Mouse (Mus musculus) midbrain, embryonic 12.5 days (tissue): ENCODE measurements around the gene Cd22. TPM values are rescaled to one million over a fixed set of nuclear protein-coding genes. Genes with fewer than 3 reads are reported as not detected.
"Not testable (repeated sequence)": the region's sequence is repeated elsewhere in the genome, so short reads cannot be mapped to it uniquely, and the experiment has no call there.

Experiments used
- ATAC-seq: fragments of 200-750 bp; cut with Nextera tagmentation; 2 replicates; pipeline ENCODE4 v1.8.0; 2017; ENCODE audit warnings: low read depth, moderate TSS enrichment, moderate library complexity; ENCODE audit not compliant: low FRiP score
- H3K27ac ChIP-seq: fragments of 300-500 bp; sonication (generic); replicated peaks from 2 replicates; pipeline ENCODE4 v1.5.1; 2016; ENCODE audit warnings: mild to moderate bottlenecking
- H3K27me3 ChIP-seq: fragments of 300-500 bp; sonication (generic); 2 replicates; pipeline ENCODE4 v1.6.1; 2016; ENCODE audit warnings: mild to moderate bottlenecking
- H3K36me3 ChIP-seq: fragments of 300-500 bp; sonication (generic); 2 replicates; pipeline ENCODE4 v1.6.1; 2016
- H3K4me1 ChIP-seq: fragments of 300-500 bp; sonication (generic); 2 replicates; pipeline ENCODE4 v1.6.1; 2016
- H3K4me2 ChIP-seq: fragments of 300-500 bp; sonication (generic); replicated peaks from 2 replicates; pipeline ENCODE4 v1.6.1; 2016; ENCODE audit warnings: mild to moderate bottlenecking, moderate library complexity
- H3K4me3 ChIP-seq: fragments of 300-500 bp; sonication (generic); 2 replicates; pipeline ENCODE4 v1.5.1; 2016; ENCODE audit warnings: mild to moderate bottlenecking
- H3K9ac ChIP-seq: fragments of 300-500 bp; sonication (generic); replicated peaks from 2 replicates; pipeline ENCODE4 v1.6.1; 2016; ENCODE audit warnings: mild to moderate bottlenecking, moderate library complexity
- H3K9me3 ChIP-seq: fragments of 300-500 bp; sonication (generic); 2 replicates; pipeline ENCODE4 v1.6.1; 2016; ENCODE audit warnings: mild to moderate bottlenecking
- WGBS: fragments of 180-500 bp; shearing (Covaris S2); methylation state at CpG from one replicate; pipeline ENCODE4 v1.1.7; 2016; 5-methylcytosine and 5-hydroxymethylcytosine counted together
- polyA plus RNA-seq: library from polyadenylated mRNA; unstranded; fragments of >200 nt; fragmentation: Nextera tagmentation; extraction: Ambion mirVana; gene quantifications from 2 replicates; pipeline ENCODE4 v1.2.1, GENCODE M21; 2016

Gene Cd22
- polyA plus RNA-seq, 1 experiment from 2014 or later, result not detected

DNA sequence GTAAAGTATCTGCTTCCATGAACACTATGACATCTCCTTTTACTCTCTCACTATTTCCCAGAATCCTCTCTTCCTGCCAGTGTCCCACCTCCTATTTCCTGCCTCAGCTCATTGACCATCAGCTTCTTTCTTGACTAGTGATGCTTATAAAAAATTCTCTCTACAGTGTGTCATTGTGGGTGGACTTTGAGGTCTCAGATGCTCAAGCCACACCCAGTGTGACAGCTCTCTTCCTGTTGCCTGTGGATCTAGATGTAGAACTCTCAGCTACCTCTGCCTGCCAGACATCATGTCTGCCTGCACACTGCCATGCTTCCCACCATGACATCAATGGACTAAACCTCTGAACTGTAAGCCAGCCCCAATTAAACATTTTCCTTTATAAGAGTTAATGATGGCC lies 42.9 kb downstream of the Cd22 start:
- H3K36me3 ChIP-seq, result no peaks in the 10 kb centered on the region
- H3K4me1 ChIP-seq, result no peaks in the 10 kb centered on the region
- no peaks in the 10 kb centered on the region for H3K27me3 ChIP-seq
- H3K4me2 ChIP-seq, result no peak overlapping the region
- H3K4me3 ChIP-seq, result no peak overlapping the region
- ATAC-seq, result no peak
- H3K9me3 ChIP-seq, result no peaks in the 10 kb centered on the region
- no peak overlapping the region for H3K9ac ChIP-seq
- H3K27ac ChIP-seq, result no peak overlapping the region

DNA sequence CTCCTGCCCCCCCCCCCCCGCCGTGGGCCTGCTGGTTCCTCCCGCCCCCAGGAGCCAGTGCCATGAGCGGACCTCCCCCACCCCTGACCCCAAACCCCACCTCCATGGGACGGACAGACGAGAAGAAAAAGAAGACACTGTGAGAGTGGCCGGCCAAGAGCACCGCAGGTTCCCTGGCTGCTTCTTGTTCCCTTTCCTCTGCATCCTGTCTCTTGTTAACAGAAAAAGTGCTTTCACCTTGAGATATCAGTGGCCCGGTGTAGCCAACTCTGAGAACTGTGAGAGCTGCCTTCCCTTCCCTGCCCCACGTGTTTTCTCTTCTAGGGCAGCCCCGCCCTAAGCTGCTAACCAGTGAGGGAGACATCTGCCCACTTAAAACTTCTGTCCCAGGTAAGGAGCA lies 47.5 kb downstream of the Cd22 start:
- not testable (repeated sequence) for H3K4me3 ChIP-seq, H3K9ac ChIP-seq, H3K27ac ChIP-seq, H3K36me3 ChIP-seq, H3K9me3 ChIP-seq, H3K27me3 ChIP-seq, H3K4me2 ChIP-seq, H3K4me1 ChIP-seq, ATAC-seq
- 59% methylated on average over 9 of the region's 11 CpGs for WGBS

GRCm38 (mm10) chr7:30832261-30832660 lies 47.9 kb downstream of the Cd22 start:
- H3K27me3 ChIP-seq, result 0 out of 2 replicates have a peak, but pooled peaks cover 3% of the 10 kb centered on the region
- ATAC-seq, result no peak
- H3K36me3 ChIP-seq, result no peaks in the 10 kb centered on the region
- H3K9me3 ChIP-seq, result no peaks in the 10 kb centered on the region
- H3K4me3 ChIP-seq, result no peak overlapping the region
- no peak overlapping the region for H3K27ac ChIP-seq
- H3K4me1 ChIP-seq, result no peaks in the 10 kb centered on the region
- 74% methylated on average over 17 of the region's 17 CpGs for WGBS
- no peak overlapping the region for H3K4me2 ChIP-seq
- no peak overlapping the region for H3K9ac ChIP-seq

- no peaks in the 10 kb centered on the region for H3K9me3 ChIP-seq
- no peaks in the 10 kb centered on the region for H3K36me3 ChIP-seq
- no peak overlapping the region for H3K4me2 ChIP-seq
- H3K9ac ChIP-seq, result no peak overlapping the region
- H3K27me3 ChIP-seq, result 0 out of 2 replicates have a peak, but pooled peaks cover 3% of the 10 kb centered on the region
- H3K27ac ChIP-seq, result no peak overlapping the region
- ATAC-seq, result no peak
- WGBS, result 67% methylated on average over 3 of the region's 3 CpGs
- H3K4me3 ChIP-seq, result no peak overlapping the region
- H3K4me1 ChIP-seq, result no peaks in the 10 kb centered on the region
Observed at GRCm38 (mm10) chr7:30829428-30829827, 50.7 kb downstream of the Cd22 start.

- H3K4me2 ChIP-seq, H3K27me3 ChIP-seq, H3K27ac ChIP-seq, H3K9ac ChIP-seq, ATAC-seq, H3K36me3 ChIP-seq, H3K4me3 ChIP-seq, H3K4me1 ChIP-seq, H3K9me3 ChIP-seq: not testable (repeated sequence)
Observed at GRCm38 (mm10) chr7:30828871-30829270, 51.3 kb downstream of the Cd22 start.

GRCm38 (mm10) chr7:30826660-30827059 lies 53.5 kb downstream of the Cd22 start:
- no peak for ATAC-seq
- Histone ChIP-seq H3K9ac (no peak overlapping the region), H3K4me3 (no peak overlapping the region), H3K27me3 (0 out of 2 replicates have a peak, but pooled peaks cover 3% of the 10 kb centered on the region), H3K4me2 (no peak overlapping the region), H3K4me1 (no peaks in the 10 kb centered on the region), H3K27ac (no peak overlapping the region), H3K9me3 (no peaks in the 10 kb centered on the region), H3K36me3 (no peaks in the 10 kb centered on the region)
- 89% methylated on average over 10 of the region's 10 CpGs for WGBS

DNA sequence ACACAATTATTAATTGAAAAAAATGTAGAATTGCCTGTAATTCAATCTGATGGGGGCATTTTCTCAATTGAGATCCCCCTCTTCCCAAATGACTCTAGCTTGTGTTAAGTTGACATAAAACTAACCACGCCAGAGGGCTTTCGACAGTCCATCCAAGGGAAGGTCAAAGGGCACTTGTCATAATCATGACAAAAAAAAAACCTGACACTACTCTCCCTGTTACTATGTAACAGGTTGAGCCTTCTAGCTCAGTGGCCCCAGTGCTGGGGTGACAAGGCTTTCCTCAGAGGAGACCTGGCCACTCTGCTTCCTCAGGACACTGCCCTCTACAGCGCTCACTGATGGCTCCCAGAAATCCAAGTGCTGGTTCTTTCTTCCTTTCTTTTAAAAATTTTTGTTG lies 55.8 kb downstream of the Cd22 start:
- Histone ChIP-seq H3K27ac (no peak overlapping the region), H3K4me2 (no peak overlapping the region), H3K9ac (no peak overlapping the region), H3K9me3 (no peaks in the 10 kb centered on the region), H3K27me3 (0 out of 2 replicates have a peak, but pooled peaks cover 2% of the 10 kb centered on the region), H3K4me3 (no peak overlapping the region), H3K36me3 (no peaks in the 10 kb centered on the region), H3K4me1 (no peaks in the 10 kb centered on the region)
- WGBS, result 92% methylated on average over 3 of the region's 3 CpGs
- no peak for ATAC-seq

GRCm38 (mm10) chr7:30823675-30824074 lies 56.5 kb downstream of the Cd22 start, which contains the start of gene Ffar2:
Ffar2 (minus strand) TSS chr7:30823775.
- WGBS, result 92% methylated on average over 18 of the region's 18 CpGs
- Histone ChIP-seq H3K9ac (no peak within 1 kb of the TSS), H3K9me3 (no peaks in the 10 kb centered on the region), H3K4me3 (no peak within 1 kb of the TSS), H3K36me3 (no peaks in the 10 kb centered on the region), H3K4me2 (no peak within 1 kb of the TSS), H3K27ac (no peak within 1 kb of the TSS), H3K27me3 (no peaks in the 10 kb centered on the region), H3K4me1 (no peaks in the 10 kb centered on the region)
- ATAC-seq, result no peak

- H3K4me1 ChIP-seq, result no peaks in the 10 kb centered on the region
- no peak overlapping the region for H3K4me3 ChIP-seq
- no peak overlapping the region for H3K4me2 ChIP-seq
- H3K36me3 ChIP-seq, result no peaks in the 10 kb centered on the region
- no peaks in the 10 kb centered on the region for H3K27me3 ChIP-seq
- H3K9ac ChIP-seq, result no peak overlapping the region
- no peaks in the 10 kb centered on the region for H3K9me3 ChIP-seq
- no peak for ATAC-seq
- H3K27ac ChIP-seq, result no peak overlapping the region
- 74% methylated on average over 5 of the region's 5 CpGs for WGBS
Observed at GRCm38 (mm10) chr7:30821532-30821931, 58.6 kb downstream of the Cd22 start.

DNA sequence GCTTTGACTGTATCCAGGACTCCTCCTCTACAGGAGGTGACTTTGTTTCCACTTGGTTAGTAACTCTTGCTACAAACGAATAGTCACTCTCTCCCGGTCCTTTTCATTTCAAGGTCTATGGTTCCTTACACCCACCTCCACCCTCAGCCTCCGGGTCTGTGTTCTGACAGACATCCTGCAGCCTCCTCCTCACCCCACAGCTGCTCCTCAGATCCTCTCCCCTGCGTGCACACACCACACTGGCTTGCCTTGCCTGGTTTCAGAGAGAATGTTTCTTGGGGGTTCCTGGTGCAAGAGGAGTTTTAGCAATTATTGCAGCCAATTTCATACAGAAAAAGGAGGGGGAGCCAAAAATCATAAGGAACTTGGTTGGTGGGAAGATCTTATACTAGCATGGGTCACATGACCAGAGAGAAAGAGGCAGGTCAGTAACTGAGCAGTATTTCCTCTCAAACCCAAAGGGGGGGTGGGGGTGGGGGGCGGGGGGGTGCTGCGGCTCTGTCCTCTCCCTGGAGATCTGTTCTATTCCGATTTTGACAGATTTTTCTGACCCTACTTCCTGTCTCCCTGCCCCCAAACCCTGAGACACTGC lies 59.2 kb downstream of the Cd22 start:
- no peak overlapping the region for H3K27ac ChIP-seq
- H3K4me1 ChIP-seq, result no peaks in the 10 kb centered on the region
- no peak overlapping the region for H3K4me3 ChIP-seq
- no peaks in the 10 kb centered on the region for H3K36me3 ChIP-seq
- no peaks in the 10 kb centered on the region for H3K27me3 ChIP-seq
- no peak for ATAC-seq
- no peak overlapping the region for H3K4me2 ChIP-seq
- no peak overlapping the region for H3K9ac ChIP-seq
- WGBS, result 71% methylated on average over 7 of the region's 7 CpGs
- H3K9me3 ChIP-seq, result no peaks in the 10 kb centered on the region

- Histone ChIP-seq H3K4me2 (no peak overlapping the region), H3K4me3 (no peak overlapping the region), H3K9ac (no peak overlapping the region), H3K9me3 (no peaks in the 10 kb centered on the region), H3K36me3 (no peaks in the 10 kb centered on the region), H3K27me3 (no peaks in the 10 kb centered on the region), H3K27ac (no peak overlapping the region), H3K4me1 (no peaks in the 10 kb centered on the region)
- 71% methylated on average over 6 of the region's 6 CpGs for WGBS
- ATAC-seq, result no peak
Observed at GRCm38 (mm10) chr7:30820131-30820530, 60.0 kb downstream of the Cd22 start.
